Mouse (Mus musculus) lung, postnatal 36 days (tissue): ENCODE data around the gene Pgap1.

Experiments used
- DNase-seq: peaks from one replicate; pipeline ENCODE4 v3.0.0; 2022; ENCODE audit warnings: mixed read lengths

The Pgap1 gene

DNA sequence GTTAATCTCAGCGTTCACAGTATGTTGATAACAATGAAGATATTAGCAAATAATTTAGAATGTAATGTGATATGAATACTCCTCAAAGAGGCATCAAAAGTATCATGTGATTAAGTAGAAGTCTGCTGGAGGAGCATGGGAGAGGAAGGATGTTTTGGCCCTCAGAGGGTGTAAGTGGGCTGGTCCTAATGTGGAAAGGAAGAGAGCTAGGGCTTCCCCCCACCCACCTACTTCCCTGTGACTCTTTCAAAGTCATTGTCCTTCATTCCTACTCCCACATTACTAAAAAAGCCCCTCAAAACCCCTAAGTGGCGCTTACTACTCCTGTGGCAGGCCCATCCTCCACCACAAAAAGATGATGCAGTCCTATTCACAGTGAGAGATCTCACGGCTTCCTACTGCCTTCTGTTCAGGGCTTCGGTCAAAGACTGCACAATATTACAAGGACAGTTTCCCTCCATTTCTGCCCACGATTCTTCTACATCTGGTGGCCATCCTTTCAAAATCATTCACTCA is 37.4 kb downstream of the Pgap1 start:
- no peak for DNase-seq

GRCm38 (mm10) chr1:54513836-54514235 is 43.6 kb downstream of the Pgap1 start:
- DNase-seq: peak; percentile 17

- DNase-seq: no peak
Observed at GRCm38 (mm10) chr1:54498496-54498895, 59.0 kb downstream of the Pgap1 start.

DNA sequence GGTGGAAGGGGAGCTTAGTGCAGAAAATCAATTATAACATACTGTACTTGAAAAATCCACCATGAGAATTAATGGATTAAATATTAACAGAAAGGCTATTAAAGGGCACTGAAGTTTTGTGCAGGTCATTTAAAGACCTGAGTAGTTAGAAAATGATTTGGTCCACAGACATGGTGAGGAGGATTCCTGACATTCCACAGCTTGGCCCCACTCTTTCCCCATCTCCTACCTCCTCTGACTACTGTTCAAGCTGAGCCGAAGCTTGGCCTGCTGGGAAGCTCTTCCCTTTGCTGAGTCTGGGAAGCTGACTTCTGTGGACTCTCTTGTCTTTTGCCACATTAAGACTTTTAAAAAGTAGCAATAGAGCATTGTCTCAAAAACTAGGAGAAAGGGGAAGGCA is 61.2 kb downstream of the Pgap1 start:
- no peak for DNase-seq

GRCm38 (mm10) chr1:54493496-54493895 is 64.0 kb downstream of the Pgap1 start:
- peak; percentile 1 for DNase-seq

GRCm38 (mm10) chr1:54492435-54492841 is 65.0 kb downstream of the Pgap1 start:
- peak; percentile 8 for DNase-seq

- no peak for DNase-seq
Observed at GRCm38 (mm10) chr1:54484744-54485420, 72.6 kb downstream of the Pgap1 start.

DNA sequence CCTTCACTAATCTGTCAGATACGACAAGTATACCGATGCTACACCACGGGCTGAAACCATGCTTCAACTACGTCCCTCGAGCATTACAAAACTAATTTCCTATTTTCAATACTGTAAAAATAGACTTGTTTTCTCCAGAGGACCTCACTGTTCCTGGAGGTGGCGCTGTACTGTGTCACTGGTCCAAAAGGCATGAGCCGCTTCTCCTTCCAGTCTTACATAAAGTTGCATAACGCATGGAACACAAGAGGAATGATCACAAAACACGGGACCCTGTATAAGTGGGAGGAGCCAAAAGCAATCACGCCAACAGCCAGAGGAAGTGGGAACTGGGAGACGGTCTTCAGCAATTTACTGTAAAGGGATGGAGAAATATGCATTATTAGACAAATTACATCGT is 77.0 kb downstream of the Pgap1 start:
- DNase-seq: no peak

DNA sequence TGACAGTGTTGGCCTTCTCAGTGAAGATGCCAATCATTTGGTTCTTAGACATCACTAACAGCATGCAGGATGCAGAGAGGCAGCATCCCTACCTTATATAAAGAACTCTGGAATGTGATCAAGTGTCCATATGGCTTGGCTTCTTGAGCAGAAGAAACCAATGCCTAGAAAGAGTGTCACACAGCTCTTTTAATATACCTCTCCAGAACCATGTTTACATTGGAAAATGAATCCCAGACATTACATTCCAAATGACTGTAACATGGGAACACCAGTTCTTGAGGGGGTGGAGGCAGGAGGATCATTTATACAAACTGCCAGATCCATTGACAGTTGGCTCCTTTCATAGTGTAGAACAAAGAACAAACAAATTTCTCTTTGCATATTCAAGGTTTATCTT is 88.8 kb downstream of the Pgap1 start:
- DNase-seq: no peak

DNA sequence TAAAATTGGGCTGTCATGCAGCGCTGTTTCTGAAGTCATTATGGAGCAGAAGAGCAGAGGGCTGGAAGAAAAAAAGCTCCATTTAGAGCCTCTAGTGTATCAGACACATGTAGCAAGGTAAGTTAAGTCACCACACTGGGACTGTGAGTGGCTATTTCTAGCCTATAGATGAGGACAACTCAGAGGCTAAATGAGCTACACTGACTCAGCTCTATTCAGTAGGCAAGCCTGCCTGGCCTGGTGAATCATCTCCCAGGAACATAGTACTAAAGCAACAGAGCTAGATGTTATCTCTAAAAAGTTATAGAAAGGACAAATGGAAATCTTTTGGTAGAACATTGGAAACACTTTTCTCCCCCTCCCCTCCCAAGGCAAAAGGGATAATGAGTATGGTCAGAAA is 90.1 kb downstream of the Pgap1 start:
- no peak for DNase-seq

- no peak for DNase-seq
Observed at GRCm38 (mm10) chr1:54452116-54452515, 105.4 kb downstream of the Pgap1 start.

- DNase-seq: no peak
Observed at GRCm38 (mm10) chr1:54448833-54449232, 108.7 kb downstream of the Pgap1 start.

DNA sequence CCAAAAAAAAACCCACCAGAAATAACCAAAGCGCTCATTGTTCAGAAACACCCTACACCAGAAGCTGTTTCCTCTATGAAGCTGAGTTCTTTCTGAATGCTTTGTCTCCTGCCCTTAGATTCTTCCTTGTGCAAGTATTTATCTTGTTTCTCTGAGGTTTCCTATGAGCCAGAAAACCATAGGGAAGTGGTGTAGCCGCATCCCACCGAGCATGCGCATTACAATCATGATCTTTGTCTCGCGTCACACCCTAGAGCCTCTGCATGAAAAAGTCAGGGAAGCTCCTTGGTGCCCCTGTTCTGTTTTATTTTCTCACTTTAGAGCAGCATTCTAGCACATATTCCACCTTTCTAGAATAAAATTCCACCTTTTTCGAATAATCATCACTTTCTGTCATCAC is 113.8 kb downstream of the Pgap1 start:
- DNase-seq: peak; percentile 10

DNA sequence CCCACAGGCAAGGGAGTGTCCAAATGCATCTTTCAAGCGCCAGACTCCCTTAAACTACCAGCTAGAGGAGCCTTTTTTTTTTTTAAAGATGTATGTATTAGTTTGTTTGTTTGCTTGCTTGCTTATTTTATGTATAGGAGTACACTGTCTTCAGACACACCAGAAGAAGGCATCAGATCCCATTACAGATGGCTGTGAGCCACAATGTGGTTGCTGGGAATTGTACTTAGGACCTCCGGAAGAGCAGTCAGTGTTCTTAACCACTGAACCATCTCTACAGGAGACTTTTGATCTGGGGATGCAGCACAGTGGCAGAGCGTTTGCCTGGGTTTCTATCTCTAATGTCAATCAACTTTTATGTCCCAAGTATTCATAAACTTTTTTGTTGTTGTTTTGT is 118.4 kb downstream of the Pgap1 start:
- DNase-seq: no peak

DNA sequence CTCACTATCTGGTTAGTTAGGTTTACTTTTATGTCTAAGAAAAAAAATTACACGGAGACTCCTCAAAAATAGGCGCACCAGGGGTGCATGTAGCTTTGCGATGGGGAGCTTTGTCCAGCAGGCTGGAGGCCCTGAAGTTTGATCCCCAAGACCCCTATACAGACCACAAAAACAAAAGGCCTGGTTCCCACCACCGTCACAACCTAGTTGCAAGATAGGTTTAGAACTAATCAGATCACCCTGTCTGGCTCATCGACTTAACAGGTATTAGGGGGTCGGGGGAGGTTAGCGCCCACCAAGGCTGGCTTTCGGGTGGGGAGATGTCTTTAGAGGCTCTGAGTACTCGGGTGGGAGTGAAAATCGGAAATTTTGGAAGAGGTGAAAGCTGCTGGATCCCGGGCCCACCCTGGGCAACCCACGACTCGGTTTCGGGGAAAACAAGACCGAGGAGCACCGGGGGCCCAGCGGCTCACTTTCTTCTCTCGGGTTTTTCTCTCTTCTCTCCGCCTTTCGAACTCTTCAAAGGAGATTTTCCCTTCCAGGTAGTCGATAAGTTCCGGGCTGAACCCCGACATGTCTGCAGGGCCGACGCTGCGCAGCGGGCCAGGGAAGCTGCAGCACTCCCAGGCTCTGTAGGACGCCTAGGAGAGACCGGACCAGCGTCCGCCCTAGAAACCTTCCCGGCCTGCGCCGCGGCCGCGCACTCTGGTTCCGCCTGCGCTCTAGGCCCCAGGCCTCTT is 119.0 kb downstream of the Pgap1 start, which contains the start of gene Gtf3c3:
Gene Gtf3c3, minus strand, starts transcription at position 632 of the 740 bp plus-strand sequence.
- DNase-seq: peak; percentile 74
